Mouse (Mus musculus): ENCODE measurements at regions not wholly inside any gene's neighbourhood (a gene's known extent, or its start where the extent isn't known, plus 50 kb on each side); places are given as distances from the start of the nearest gene placed in this dataset.
A peak's percentile ranks its signal among the peaks of the same experiment; 100 is the strongest.

DNA sequence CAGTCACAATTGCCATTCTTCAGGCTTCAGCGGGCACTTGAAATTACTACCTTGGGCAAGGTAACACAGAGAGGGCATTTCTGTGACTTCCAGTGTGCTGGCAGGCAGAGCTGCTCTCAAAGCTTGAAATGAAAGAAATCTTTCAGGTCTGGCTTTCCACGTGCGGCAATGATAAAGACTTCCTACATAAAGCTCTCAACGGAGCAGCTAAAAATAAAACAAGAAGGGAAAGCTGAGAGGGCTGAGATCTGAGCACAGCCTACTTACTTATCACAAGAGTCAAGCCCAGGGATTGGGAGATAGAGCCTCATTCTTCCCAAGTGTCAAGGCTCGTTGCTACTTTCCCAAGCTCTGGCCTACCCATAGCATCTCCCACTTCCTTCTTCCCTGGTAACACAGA, 274.6 kb upstream of the Rack1 start:
- no peak for ATAC-seq (ENCODE audit: low FRiP score)
- H3K9me3 ChIP-seq (replicated peaks): no peaks in the 10 kb centered on the region
- WGBS: 84% methylated on average over 5 of the region's 5 CpGs

GRCm38 (mm10) chr11:48506886-48507285, 293.2 kb upstream of the Rack1 start:
- Histone ChIP-seq H3K36me3 (no peaks in the 10 kb centered on the region), H3K9me3 (replicated peaks) (no peaks in the 10 kb centered on the region), H3K27me3 (no peaks in the 10 kb centered on the region), H3K4me2 (replicated peaks) (no peak overlapping the region), H3K9ac (no peak overlapping the region), H3K27ac (no peak overlapping the region), H3K4me1 (peaks cover 4% of the 10 kb centered on the region; the same call in 1 of the 2 replicates), H3K4me3 (no peak overlapping the region)
- 95% methylated on average over 3 of the region's 3 CpGs for WGBS
- no peak for ATAC-seq (ENCODE audit: low FRiP score)

More for the DNA sequence above, 274.6 kb upstream of the Rack1 start:
- no peak overlapping the region for H3K4me3 ChIP-seq
- H3K27ac ChIP-seq: no peak overlapping the region
- H3K9ac ChIP-seq: no peak overlapping the region
- no peaks in the 10 kb centered on the region for H3K4me1 ChIP-seq
- H3K36me3 ChIP-seq: no peaks in the 10 kb centered on the region
- H3K27me3 ChIP-seq: no peaks in the 10 kb centered on the region
- H3K4me2 ChIP-seq (replicated peaks): no peak overlapping the region

GRCm38 (mm10) chr11:48502011-48502806, 297.9 kb upstream of the Rack1 start:
- 0 out of 2 replicates have a peak overlapping the region, but pooled peaks have one; percentile 14 for H3K9ac ChIP-seq
- H3K36me3 ChIP-seq: no peaks in the 10 kb centered on the region
- 16% methylated on average over 10 of the region's 10 CpGs for WGBS
- H3K27ac ChIP-seq: no peak overlapping the region
- no peaks in the 10 kb centered on the region for H3K9me3 ChIP-seq (replicated peaks)
- peak; percentile 50; the same call in 1 of the 2 replicates for ATAC-seq (ENCODE audit: low FRiP score)
- H3K4me2 ChIP-seq (replicated peaks): peak overlapping the region; percentile 7; the same call in 1 of the 2 replicates
- H3K4me1 ChIP-seq: peaks cover 4% of the 10 kb centered on the region; the same call in 1 of the 2 replicates
- no peak overlapping the region for H3K4me3 ChIP-seq
- no peaks in the 10 kb centered on the region for H3K27me3 ChIP-seq

DNA sequence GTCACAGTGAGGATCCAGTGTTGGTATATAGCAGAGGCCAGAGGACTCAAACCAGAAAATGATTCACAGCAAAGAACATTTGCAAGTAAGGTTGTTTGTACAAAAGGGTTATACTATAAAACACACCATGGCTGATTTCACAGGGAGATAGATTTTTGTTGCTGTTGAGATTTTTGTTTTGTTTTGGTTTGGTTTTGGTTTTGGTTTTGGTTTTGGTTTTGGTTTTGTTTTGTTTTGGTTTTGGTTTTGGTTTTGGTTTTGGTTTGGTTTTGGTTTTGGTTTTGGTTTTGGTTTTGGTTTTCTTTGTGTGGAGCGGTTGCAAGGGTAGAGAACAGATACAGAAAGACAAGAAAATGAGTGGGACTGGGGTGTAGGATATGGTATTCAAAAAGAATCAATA, 301.1 kb upstream of the Rack1 start:
- ATAC-seq (ENCODE audit: low FRiP score): no peak
- Histone ChIP-seq H3K4me1 (peaks cover 4% of the 10 kb centered on the region; the same call in 1 of the 2 replicates), H3K27ac (no peak overlapping the region), H3K36me3 (no peaks in the 10 kb centered on the region), H3K27me3 (no peaks in the 10 kb centered on the region), H3K9ac (no peak overlapping the region), H3K9me3 (replicated peaks) (no peaks in the 10 kb centered on the region), H3K4me3 (no peak overlapping the region), H3K4me2 (replicated peaks) (no peak overlapping the region)
- WGBS: 94% methylated on average over 1 of the region's 1 CpGs

DNA sequence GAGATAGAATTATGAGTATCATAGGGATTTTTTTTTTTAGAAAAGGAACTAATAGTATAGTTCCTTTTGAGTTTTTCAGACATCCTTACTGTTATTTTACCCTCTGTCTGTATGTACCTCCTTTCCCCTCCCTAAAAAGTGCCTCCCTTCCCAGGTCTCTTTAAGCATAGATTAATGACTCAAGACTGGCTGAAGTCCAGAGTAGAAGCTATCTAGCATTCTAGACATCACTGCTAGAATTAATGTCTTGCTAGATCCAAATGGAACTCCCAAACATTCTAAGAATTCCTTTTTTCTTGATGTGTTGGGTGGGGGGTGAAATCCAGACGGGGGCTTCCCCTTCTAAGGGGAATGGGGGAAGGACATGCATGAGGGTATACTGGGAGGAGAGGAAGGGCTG, 311.8 kb upstream of the Rack1 start:
- Histone ChIP-seq H3K4me3 (no peak overlapping the region), H3K4me2 (replicated peaks) (no peak overlapping the region), H3K27ac (no peak overlapping the region), H3K36me3 (no peaks in the 10 kb centered on the region), H3K4me1 (no peaks in the 10 kb centered on the region), H3K9ac (no peak overlapping the region), H3K9me3 (replicated peaks) (no peaks in the 10 kb centered on the region), H3K27me3 (no peaks in the 10 kb centered on the region)
- no peak for ATAC-seq (ENCODE audit: low FRiP score)
- 63% methylated on average over 1 of the region's 1 CpGs for WGBS

- H3K27ac ChIP-seq: no peak overlapping the region
- no peaks in the 10 kb centered on the region for H3K36me3 ChIP-seq
- WGBS: 79% methylated on average over 4 of the region's 4 CpGs
- no peak for ATAC-seq (ENCODE audit: low FRiP score)
- no peaks in the 10 kb centered on the region for H3K27me3 ChIP-seq
- H3K9me3 ChIP-seq (replicated peaks): no peaks in the 10 kb centered on the region
- no peak overlapping the region for H3K4me3 ChIP-seq
- H3K4me1 ChIP-seq: no peaks in the 10 kb centered on the region
- no peak overlapping the region for H3K9ac ChIP-seq
- no peak overlapping the region for H3K4me2 ChIP-seq (replicated peaks)
Observed at GRCm38 (mm10) chr11:48464036-48464435, 336.1 kb upstream of the Rack1 start.

GRCm38 (mm10) chr11:48449883-48450282, 350.2 kb upstream of the Rack1 start:
- Histone ChIP-seq H3K9me3 (replicated peaks) (no peaks in the 10 kb centered on the region), H3K27me3 (no peaks in the 10 kb centered on the region), H3K4me2 (replicated peaks) (no peak overlapping the region), H3K9ac (no peak overlapping the region), H3K4me3 (no peak overlapping the region), H3K36me3 (no peaks in the 10 kb centered on the region), H3K27ac (no peak overlapping the region), H3K4me1 (no peaks in the 10 kb centered on the region)
- WGBS: 81% methylated on average over 1 of the region's 1 CpGs
- no peak for ATAC-seq (ENCODE audit: low FRiP score)

GRCm38 (mm10) chr11:48442534-48443254, 357.4 kb upstream of the Rack1 start:
- no peak for ATAC-seq (ENCODE audit: low FRiP score)
- Histone ChIP-seq H3K9ac (no peak overlapping the region), H3K4me3 (no peak overlapping the region), H3K4me2 (replicated peaks) (no peak overlapping the region), H3K9me3 (replicated peaks) (no peaks in the 10 kb centered on the region), H3K36me3 (no peaks in the 10 kb centered on the region), H3K27ac (no peak overlapping the region), H3K4me1 (no peaks in the 10 kb centered on the region), H3K27me3 (no peaks in the 10 kb centered on the region)
- 43% methylated on average over 5 of the region's 5 CpGs for WGBS

DNA sequence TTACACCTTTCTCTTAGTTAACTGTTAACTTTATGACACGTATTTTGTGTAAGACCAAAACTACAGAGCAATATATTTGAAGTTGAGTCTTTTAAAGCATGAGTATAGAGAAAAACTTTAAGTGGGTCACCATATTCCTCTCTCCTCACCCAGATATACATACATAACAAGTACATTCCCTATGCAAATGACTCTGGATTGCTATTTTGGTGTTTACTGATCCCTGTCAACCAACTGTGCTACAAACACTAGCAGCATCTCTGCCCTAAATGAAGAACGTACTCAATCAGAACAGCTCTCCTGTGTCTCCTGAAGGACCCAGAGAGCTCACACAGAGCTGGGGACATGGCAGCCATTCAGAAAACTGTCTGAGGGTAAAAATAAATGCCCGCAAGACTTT, 363.4 kb upstream of the Rack1 start:
- H3K4me1 ChIP-seq: no peaks in the 10 kb centered on the region
- no peaks in the 10 kb centered on the region for H3K27me3 ChIP-seq
- WGBS: 91% methylated on average over 3 of the region's 3 CpGs
- H3K36me3 ChIP-seq: no peaks in the 10 kb centered on the region
- H3K27ac ChIP-seq: no peak overlapping the region
- no peak overlapping the region for H3K9ac ChIP-seq
- no peak overlapping the region for H3K4me3 ChIP-seq
- H3K4me2 ChIP-seq (replicated peaks): no peak overlapping the region
- H3K9me3 ChIP-seq (replicated peaks): no peaks in the 10 kb centered on the region
- no peak for ATAC-seq (ENCODE audit: low FRiP score)

GRCm38 (mm10) chr11:48431316-48431715, 368.8 kb upstream of the Rack1 start:
- no peak overlapping the region for H3K9ac ChIP-seq
- no peak overlapping the region for H3K4me2 ChIP-seq (replicated peaks)
- ATAC-seq (ENCODE audit: low FRiP score): no peak
- no peaks in the 10 kb centered on the region for H3K27me3 ChIP-seq
- H3K36me3 ChIP-seq: no peaks in the 10 kb centered on the region
- no peaks in the 10 kb centered on the region for H3K4me1 ChIP-seq
- H3K27ac ChIP-seq: no peak overlapping the region
- H3K4me3 ChIP-seq: no peak overlapping the region
- no peaks in the 10 kb centered on the region for H3K9me3 ChIP-seq (replicated peaks)

GRCm38 (mm10) chr11:48427423-48427822, 372.7 kb upstream of the Rack1 start:
- H3K9me3 ChIP-seq (replicated peaks): no peaks in the 10 kb centered on the region
- H3K4me3 ChIP-seq: no peak overlapping the region
- no peak overlapping the region for H3K4me2 ChIP-seq (replicated peaks)
- no peak overlapping the region for H3K27ac ChIP-seq
- H3K27me3 ChIP-seq: no peaks in the 10 kb centered on the region
- H3K9ac ChIP-seq: no peak overlapping the region
- no peaks in the 10 kb centered on the region for H3K4me1 ChIP-seq
- WGBS: 69% methylated on average over 2 of the region's 2 CpGs
- no peaks in the 10 kb centered on the region for H3K36me3 ChIP-seq
- ATAC-seq (ENCODE audit: low FRiP score): no peak

DNA sequence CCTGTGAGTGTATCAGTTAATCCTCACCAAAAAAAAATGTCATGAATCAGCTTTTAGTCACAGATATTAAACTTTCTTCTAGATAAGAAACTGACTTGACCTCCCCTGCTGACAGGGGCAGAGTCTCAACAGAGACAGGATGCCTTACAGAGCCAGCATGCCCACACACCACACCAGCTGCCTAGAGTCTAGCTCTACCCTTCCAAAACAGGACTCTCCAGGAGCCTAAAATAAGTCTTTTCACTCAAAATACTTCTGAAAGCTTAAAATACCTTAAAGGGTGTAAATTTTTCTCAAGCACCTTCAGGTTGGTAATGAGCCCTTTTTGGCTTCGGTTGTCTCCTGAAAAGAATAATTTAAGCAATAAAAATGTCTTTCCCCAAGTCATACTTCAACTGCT, 373.7 kb upstream of the Rack1 start:
- no peak for ATAC-seq (ENCODE audit: low FRiP score)
- WGBS: 83% methylated on average over 1 of the region's 1 CpGs
- H3K36me3 ChIP-seq: no peaks in the 10 kb centered on the region

More for the DNA sequence above, 373.7 kb upstream of the Rack1 start:
- Histone ChIP-seq H3K27ac (no peak overlapping the region), H3K4me1 (no peaks in the 10 kb centered on the region), H3K9ac (no peak overlapping the region), H3K9me3 (replicated peaks) (no peaks in the 10 kb centered on the region), H3K27me3 (no peaks in the 10 kb centered on the region), H3K4me3 (no peak overlapping the region), H3K4me2 (replicated peaks) (no peak overlapping the region)
